Mouse (Mus musculus) megakaryocyte, adult 5-6 weeks (primary cell): ENCODE measurements at regions not wholly inside any gene's neighbourhood (a gene's known extent, or its start where the extent isn't known, plus 50 kb on each side); places are given as distances from the start of the nearest gene placed in this dataset.
"Not testable (repeated sequence)": the region's sequence is repeated elsewhere in the genome, so short reads cannot be mapped to it uniquely, and the experiment has no call there.

Experiments used
- ATAC-seq: 2 replicates; pipeline ENCODE4 v1.8.0; 2016; ENCODE audit warnings: mild to moderate bottlenecking, inconsistent platforms; ENCODE audit not compliant: poor library complexity, severe bottlenecking

DNA sequence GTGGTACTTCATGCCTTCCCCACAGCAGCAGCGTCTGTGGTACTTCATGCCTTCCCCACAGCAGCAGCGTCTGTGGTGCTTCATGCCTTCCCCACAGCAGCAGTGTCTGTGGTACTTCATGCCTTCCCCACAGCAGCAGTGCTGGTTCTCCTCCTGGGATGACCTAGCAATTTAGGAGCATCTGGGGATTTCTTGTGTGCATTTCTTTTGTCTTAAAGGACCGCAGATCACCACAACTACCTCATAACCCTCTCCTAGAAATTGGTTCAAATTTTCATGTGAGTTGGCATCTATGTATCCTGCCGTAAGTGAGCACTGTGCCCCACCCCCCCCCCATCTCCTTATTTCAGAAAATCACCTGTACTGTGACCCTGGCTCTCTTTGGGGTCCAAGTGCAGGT is 297.0 kb downstream of the Eipr1 start:
- not testable (repeated sequence) for ATAC-seq

DNA sequence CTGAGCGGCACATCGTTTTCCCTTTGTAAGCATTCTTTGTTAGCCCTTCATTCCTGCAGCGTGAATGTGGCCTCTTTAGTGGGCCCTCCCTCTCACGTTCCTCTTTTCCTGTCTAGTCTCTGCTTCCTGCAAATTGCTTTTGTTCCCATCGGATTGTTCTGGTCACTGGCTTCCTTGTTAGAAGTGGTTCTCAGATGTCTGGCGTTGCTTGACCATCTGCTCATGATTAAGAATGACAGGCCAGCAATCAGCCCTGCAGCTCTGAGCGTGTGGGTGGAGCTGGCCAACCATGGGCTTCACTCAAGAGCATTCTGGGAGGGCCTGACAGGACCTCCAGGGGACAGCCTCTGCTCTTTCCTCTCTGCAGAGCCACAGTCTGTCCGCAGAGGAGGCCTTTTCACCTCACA is 297.5 kb downstream of the Eipr1 start:
- ATAC-seq, result no peak

DNA sequence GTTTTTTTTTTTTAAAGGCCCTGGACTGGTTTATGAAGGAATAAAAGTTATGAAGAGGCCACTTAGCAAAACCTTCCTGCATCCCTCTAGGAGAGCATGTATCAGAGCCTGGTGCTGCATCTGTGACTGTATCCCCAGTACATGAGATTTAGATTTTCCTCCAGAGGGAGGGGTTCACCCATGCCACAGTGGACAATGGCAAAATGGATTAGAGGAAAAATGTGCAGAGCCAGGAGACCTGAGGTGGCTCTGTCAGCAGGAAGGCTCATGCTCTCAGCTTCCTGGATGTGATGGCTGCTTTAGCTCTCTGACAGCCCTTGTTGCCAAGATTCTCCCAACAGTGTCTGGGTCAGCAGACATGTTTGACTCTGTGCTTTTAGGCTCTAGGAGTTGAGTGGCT is 298.2 kb downstream of the Eipr1 start:
- no peak for ATAC-seq

DNA sequence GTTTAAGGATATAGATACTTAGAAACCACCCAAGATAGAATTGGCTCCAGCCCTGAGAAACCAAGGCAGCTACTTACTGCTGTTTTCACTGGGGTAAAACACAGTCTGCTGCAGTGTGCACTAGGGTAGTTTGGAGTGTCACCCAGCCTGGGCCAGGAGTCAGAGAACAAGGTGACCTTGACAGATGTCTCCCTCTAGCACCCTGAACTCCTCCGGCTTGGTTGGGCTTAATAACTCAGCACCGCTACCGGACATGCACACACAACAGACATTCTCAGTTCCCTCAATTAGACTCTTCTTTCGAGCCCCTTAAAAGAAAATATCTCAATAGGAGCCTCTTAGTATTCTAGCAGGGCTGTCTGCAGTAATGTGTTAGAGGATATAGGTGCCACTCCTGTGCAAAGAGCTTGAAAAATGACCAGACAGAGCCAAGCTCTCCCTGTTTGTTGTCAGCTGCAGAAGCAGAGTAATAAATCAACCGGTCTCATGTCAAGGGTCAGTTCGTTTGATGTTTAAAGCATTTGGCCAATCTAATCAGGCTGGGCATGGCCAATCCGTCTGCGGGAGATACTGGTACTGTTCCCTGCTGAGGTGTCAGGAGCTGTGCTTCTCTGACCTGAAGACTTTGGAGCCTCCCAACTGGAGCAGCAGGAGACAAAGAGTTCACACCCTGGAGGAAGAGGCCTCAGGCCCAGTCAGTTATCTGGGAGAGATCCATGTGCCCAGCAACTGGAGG is 299.1 kb downstream of the Eipr1 start:
- no peak for ATAC-seq

DNA sequence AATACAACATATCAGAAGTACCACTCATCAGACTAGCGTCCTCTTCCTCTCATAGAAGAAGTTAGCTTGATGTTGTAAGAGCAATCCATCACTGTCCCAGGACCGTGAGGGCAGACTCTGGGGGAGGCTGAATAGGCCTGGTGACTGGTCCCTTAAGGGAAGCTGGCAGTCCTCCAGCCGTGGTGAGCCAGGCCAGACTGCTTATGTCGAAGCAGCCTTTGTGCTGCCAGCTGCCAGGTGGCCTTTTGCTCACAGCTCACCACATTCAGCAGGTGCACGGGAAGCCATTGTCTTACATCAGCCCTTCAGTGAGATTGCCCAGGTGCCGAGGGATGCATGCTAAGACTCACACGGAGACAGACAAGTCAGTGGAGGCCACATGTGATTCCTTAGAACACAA is 302.8 kb downstream of the Eipr1 start:
- ATAC-seq, result no peak

DNA sequence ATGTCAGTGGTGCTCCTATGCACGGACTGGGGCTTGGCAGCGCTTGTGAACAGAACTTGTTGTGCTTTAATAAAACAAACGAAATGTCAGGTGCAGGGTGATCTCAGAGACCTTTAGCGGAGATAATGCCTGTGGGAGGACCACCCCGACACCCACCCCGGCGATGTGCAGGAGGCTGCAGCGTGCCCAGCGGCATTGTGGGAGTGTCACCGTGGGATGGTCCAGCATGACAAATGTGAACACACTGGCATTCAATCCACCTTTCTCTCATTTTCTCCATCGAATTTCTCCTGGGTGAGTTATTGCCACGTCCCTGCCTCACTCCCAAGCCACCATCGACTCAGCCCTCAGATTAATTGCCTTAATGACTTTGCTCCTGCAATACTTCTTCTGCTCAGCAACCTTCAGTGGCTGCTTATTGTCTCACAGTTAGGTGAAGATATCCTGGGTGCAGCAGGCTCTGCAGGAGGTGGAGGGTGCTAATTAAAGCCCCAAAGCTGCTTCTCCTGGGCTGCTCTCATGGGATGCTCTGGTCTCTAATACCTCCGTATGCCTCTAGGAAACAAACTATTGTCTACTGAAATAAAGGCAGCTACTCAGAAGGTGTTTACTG is 310.5 kb downstream of the Eipr1 start:
- ATAC-seq, result no peak

DNA sequence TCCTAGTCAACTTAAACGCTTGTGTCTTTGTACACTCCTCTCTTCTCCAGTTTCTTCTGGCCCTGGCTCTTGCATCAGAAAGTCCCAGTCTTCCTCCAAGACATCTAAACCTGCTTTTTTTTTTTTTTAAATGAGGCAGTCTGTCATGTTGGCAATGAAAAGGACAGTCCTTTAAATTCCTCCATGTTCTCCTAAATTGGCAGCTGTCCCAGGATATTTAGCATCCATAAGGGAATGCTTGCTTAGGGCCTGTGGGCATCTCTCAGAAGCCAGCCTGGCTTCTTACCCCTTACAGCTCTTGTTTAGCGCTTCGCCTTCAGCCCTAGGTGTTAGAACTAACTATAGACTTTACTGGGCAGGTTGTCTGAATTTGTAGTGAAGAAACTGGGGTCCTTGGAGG is 311.2 kb downstream of the Eipr1 start:
- ATAC-seq, result no peak

DNA sequence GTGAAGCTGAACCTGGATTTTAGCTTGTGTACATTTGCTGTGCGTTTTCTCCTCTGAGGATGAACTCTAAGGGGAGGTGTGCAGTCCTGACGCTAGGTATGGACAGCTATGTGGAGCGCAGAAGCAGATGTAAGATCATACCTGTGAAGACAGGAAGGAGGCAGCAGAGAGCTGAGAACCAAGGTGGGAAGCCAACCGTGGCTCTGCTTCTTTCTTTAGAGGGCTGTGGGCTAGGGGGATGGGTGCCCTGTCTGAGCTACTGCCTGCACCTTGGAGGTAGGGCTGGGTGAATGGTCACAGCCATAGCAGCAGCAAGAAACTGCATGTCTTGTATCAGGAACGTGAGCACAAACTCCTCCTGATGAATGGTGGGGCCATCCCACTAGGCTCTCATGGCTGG is 316.6 kb downstream of the Eipr1 start:
- no peak for ATAC-seq

DNA sequence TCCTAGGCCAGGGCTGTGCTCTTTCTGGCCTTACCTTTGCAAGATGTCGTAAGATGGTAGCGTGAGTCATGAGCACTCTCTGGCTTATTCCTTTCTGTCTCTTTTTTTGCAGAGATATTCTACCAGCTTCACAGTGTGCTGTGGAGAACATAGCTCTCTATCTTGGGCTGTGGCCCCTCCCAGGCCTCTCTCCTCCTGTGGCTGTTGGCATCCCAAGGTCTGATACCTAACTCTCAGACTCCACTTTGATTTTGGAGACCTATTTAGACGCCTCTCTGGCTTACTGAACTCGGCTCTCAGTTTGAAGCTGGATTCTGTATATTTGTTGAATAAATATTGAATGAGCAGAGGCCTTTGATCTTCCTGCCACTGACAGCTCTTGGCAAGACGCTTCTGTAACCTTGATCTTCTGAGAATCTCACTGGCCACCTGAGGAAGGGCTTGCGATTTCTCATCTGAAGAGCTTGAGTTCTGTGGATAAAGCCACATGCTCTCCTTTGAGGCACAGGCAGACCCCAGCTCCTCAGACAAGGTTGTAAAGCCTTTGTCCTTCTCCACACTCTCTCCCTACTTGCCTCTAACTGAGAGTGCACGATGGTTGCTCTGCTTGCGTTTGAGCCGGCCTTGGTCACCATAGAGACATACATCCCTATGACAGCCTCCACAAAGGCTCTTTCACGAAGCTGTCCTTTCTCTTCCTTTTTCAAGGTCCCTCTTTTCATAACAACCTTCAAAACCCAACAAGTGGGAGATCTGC is 323.7 kb downstream of the Eipr1 start:
- no peak for ATAC-seq

DNA sequence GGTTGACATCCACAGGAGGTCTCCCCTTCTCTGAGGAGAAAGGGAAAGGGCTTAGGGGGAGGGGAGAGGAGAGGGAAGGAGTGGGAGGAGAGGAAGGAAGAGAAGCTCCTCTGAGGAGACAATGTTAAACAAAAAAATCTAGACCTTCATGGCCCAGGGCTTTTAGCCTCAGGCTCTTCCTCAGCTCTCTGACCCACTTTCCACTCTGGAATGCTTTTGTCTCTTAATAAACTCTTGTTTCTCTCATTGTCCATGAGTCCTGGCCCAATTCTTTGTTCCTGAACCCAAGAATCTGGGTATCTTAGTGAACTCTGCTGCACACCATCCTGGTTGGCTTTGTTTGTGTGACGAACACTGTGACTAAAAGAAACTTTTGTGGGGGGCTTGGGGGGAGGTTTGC is 325.0 kb downstream of the Eipr1 start:
- no peak for ATAC-seq

DNA sequence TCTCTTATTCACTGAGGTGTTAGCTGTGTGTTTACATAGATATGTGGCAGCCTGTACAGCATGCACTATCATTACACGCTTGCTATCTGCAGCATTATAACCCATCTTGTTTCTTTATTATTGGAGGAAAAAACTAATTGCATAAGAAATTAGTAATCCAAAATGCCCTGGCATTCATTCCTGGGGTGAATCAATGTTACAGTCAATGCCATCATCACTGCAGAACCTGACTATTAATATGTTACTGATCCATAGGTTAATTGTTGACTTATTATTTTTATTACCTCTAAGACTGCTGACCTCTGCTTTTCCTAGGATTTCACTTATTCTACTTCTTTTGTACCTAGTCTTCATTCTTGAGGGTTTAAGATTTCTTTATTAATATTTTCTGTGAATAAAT is 327.4 kb downstream of the Eipr1 start:
- ATAC-seq, result no peak

DNA sequence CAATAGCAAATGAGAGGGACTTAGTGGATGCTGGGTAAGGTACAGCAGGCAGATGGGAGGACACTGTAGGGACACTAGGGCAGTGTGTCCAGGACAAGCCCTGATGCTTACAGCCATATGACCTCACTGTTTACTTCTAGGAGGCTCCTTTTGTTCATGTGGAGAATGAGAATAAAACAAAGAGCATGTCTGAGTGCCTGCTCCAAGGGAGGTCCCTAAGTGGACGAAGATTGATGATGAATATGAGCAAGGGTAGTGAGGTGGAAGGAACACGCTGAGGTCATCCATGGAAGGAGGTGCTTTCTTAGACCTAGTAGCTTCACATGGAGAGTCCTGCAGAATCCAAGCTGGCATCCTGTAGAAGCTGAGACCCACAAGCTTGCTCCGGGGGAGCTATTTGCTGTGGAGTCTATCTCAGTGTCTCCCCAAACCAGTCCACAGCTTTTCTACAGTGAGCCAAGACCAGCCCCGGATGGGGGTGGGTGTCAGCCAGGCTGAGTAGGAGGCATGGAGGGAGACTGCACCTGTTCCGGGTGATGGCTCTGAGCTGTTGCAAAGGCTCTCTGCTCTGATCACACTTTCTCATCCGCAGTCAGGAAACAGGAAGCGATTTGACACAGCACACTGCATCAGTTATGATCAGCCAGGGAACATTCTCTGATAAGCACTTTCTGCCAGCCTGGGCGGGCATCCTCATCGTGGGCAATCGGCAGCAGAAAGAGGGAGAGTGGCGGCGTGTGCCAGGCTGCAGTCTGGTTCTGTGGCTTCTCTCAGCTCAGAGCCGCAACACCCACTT is 332.0 kb downstream of the Eipr1 start:
- ATAC-seq, result no peak

DNA sequence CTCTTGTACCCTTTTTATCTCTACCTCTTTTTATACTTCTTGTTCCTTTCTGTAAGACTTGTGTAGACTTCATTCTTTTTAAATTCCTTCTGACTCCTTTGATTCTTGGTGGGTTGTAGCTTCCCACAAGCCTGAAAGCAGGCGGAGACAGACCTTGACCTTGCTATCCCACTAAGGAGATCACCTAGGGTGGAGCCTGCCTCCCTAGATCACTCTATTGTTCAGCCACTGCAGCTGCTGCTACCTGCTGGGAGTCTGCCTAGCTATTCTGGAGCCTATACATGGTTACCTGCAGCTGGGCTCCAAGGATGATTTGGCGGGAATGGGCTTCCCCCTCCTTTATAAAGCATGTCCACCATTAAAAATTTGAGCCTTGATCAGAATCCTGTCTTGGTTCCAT is 335.6 kb downstream of the Eipr1 start:
- not testable (repeated sequence) for ATAC-seq

DNA sequence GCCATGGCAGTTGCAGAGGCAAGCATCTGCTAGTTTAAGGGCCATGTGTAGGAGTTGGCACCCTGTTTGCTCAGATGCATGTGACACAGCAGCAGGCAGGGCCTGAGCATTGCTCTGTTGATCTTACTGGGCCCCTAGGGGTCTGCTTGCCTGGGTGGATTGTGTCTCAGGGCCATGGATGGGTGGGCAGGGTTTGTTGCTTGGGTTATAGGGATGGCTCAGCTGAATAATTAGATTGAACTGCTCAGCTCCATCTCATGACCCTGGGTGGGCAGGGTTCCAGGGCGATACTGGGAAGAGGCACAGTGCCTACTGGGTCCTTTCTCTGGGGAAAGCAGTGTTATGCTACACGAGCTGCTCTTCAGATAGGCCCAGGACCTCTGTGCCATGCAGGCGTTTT is 338.0 kb downstream of the Eipr1 start:
- no peak for ATAC-seq

DNA sequence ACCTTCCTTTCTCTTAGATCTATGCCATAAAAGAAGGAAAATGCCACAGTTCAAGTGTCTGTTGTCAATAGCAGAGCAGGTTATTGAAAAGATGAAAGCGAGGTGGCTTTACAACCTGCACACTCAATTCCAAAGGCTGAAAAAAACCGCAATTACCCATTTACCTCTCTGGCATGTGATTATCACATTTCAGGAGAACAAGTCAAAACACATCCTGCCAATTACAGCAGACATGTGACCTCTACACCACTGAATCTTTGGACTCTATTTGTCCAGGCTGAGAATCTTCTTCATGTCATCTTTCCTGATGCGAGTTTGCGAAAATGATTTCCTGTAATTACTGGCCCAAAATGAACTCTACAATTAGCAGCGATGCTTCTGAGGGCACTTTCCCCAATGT is 338.8 kb downstream of the Eipr1 start:
- no peak for ATAC-seq

DNA sequence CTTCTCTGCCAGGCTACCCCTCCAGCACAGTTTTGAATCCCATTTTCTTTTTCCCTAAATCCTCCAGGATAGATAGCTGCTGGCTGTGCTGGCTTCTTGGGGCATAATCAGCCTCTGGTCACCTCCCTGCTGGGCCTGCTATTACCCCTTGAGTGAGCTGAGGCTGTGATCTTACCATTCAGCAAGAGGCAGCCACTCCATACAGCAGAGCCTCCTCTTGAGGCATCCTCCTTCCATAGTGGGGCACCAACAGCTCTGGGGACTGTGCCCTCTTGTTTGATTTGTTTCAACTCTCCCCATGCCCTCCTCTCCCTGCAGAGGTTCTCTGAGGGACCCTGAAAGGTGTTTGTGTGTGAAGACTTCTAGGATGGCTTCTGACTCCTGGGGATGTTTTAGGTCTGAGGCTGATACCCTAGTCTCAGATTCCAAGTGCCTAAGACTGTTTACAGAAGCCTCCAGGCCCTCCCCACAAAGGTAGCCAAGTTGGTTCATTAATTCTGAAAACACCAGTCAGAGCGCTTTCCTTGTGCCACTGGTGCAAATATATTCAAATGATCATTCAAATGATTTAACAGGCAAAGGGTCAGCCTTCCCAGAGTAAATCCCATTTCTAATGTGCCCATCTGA is 343.9 kb downstream of the Eipr1 start:
- no peak for ATAC-seq

DNA sequence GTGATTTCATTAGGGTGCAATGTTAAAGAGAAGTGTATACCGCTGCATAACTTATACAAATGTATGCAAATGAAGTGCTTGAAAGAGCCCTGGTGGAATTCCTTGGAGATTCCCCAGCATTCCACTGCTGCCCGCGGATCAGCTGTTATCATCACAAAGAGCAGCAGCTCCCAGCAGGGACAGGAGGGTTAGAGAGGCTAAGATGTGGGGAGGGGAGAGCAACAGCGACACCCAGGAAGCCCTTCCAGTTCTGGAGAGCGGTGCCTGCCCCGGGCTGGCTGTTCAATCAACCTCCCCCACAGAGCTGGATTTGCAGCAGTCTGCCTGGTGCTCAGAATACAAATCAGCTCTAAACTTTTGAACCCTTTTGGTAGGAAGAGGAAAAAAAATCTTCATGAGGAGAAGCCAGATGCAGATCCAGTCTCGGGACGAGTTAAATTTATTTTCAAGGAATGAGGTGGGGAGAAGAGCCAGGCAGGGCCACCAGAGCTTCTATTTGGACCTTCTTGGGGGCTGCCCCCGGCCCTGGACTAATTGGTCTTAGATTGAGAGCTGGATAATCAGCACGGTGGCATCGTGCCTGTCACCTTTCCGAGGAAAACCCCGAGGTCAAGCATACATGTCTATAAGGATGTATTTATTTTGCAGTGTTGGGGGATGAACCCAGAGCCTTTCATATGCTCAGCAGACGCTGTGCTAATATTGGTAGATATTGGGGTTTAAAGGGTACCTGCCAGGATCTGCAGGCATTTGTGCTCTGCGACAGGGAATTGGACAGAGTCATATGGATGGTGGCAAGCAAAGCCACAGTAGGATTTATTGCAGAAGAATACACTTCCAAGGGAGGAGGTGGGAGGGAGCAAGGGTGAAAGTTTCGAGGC is 344.7 kb downstream of the Eipr1 start:
- no peak for ATAC-seq

DNA sequence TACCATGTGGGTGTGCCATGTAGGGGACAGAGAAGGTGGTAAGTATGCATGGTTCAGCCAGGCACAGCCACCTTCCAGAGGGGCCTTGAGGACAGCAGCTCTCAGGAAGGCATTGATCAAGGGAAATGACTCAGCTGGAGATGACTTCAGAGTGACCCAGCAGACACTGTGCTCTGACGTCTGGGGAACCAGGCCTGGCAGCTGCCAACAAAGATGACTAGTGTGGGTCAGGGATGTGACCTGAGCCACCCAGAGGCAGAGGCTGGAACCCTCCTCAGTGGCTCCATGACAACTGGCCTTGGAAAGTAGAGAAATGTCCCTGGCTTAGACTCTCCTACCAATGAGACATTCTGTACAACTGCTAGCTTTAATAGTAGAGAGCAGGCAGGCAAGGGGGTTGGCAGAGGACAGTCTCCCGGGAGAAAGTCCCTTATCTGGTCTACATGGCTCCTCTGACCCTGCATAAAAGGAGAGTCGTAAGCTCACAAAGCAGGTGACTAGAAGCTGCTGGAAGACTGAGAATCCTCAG is 348.5 kb downstream of the Eipr1 start:
- ATAC-seq, result no peak

DNA sequence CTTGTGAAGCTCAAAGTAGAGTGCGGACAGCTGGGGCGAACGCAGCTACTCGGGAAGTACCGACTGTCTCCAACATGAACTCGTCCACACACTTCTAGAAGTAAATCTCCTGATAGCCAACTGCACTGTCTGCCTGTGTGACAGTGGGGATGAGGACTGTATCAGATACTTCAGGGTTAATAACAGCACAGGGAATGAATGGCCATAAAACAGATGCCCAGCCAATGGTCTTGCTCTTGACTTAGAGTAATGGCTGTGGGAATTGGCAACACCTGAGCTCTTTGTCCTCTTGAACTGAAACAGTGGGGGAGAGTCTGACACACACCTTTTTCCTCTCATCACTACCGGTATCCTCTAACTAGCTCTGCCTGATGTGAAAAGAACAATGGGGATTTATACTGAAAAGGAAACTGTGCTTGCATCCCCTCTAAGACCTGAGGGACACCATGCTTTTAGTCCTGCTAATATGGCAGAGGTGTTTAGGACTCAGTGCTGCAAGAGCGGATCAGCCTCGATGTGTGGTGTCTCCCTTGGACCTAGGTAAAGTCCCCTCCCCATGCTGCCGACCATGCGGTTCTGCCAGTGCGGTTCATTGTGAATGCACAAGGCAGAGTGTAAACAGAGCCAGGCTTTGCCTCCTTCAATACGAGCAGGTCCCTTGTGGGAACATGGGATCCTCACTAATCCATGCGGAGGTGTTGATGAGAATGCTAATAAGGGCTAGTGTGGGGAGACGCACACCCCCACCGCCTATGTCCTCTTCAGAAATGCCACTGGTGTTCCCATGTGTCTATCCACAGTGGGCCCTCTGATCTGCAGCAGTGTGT is 355.5 kb downstream of the Eipr1 start:
- no peak for ATAC-seq
